ENCODE assay signal across 12 mouse cellular contexts in genomic region chr1:182287781-182288180, GRCm38 (mm10). TPM values are rescaled to one million over a fixed set of nuclear protein-coding genes. Genes with fewer than 3 reads are reported as not detected.
DNase-seq lines count a peak whose midpoint lies in the region; ATAC-seq and TF ChIP-seq lines count a peak whose summit lies in the region.
"Had no signal": no experiment of that assay in that cellular context is flagged by ENCODE, and none has a peak within 500 bp of the region (broad histone marks: within the 10 kb centered on the region; RNA-seq: fewer than 3 reads in every experiment).

No protein-coding gene starts in this region.

- no peak overlapping the region for H3K4me3 ChIP-seq in intestine, postnatal 0 days (ENCODE audit: low read depth, low read length)
- H3K4me3 ChIP-seq in intestine, embryonic 16.5 days (ENCODE audit: low read length) = no peak overlapping the region
- no peak overlapping the region for H3K4me3 ChIP-seq in lung, embryonic 16.5 days (ENCODE audit: low read length)
- H3K4me3 ChIP-seq: limb, embryonic 13.5 days; midbrain, embryonic 13.5 days had no signal

- H3K9ac ChIP-seq in intestine, postnatal 0 days (ENCODE audit: low read depth, low read length) = no peak overlapping the region
- no peak overlapping the region for H3K9ac ChIP-seq in intestine, embryonic 16.5 days (ENCODE audit: low read depth, low read length)
- 0 out of 2 replicates have a peak overlapping the region, but pooled peaks have one; percentile 27 for H3K9ac ChIP-seq in lung, embryonic 16.5 days (ENCODE audit: low read length)
- H3K9ac ChIP-seq: forebrain, postnatal 0 days; limb, embryonic 13.5 days; midbrain, embryonic 13.5 days had no signal

- TF ChIP-seq CTCF in intestine, postnatal 0 days (IDR thresholded peaks at IDR 0.05; ENCODE audit: low read depth) = peak; percentile 53

- H3K4me1 ChIP-seq in intestine, postnatal 0 days (replicated peaks; ENCODE audit: control insufficient read depth, insufficient read depth, low read length) = no peaks in the 10 kb centered on the region
- H3K4me1 ChIP-seq in intestine, embryonic 16.5 days (ENCODE audit: control insufficient read depth, insufficient read depth, low read length) = peaks cover 4% of the 10 kb centered on the region
- H3K4me1 ChIP-seq in lung, embryonic 16.5 days (replicated peaks; ENCODE audit: control insufficient read depth, insufficient read depth, low read length) = peaks cover 4% of the 10 kb centered on the region

- H3K27ac ChIP-seq in intestine, postnatal 0 days (ENCODE audit: low read depth, low read length) = no peak overlapping the region
- no peak overlapping the region for H3K27ac ChIP-seq in intestine, embryonic 16.5 days (ENCODE audit: low read length)
- H3K27ac ChIP-seq in lung, embryonic 16.5 days (ENCODE audit: low read length) = no peak overlapping the region
- H3K27ac ChIP-seq: limb, embryonic 13.5 days; midbrain, embryonic 13.5 days had no signal

- H3K9me3 ChIP-seq in intestine, postnatal 0 days (ENCODE audit: control insufficient read depth) = no peaks in the 10 kb centered on the region
- no peaks in the 10 kb centered on the region for H3K9me3 ChIP-seq in intestine, embryonic 16.5 days (ENCODE audit: control insufficient read depth, low read length)
- H3K9me3 ChIP-seq in lung, embryonic 16.5 days (ENCODE audit: control insufficient read depth, low read length) = no peaks in the 10 kb centered on the region
- H3K9me3 ChIP-seq: limb, embryonic 13.5 days; midbrain, embryonic 13.5 days had no signal

- DNase-seq in adrenal gland, adult 2 months = peak; percentile 35
- no peak for DNase-seq in adrenal gland, postnatal 4 days (ENCODE audit: low spot score in 2 of 2)
- DNase-seq in lung, postnatal 36 days = no peak
- no peak for DNase-seq in B cell, adult 2 months
- DNase-seq: forebrain, postnatal 0 days; thymus, adult 18-20 months had no signal

- 76% methylated on average over 7 of the region's 7 CpGs for WGBS in intestine, postnatal 0 days
- 74% methylated on average over 7 of the region's 7 CpGs for WGBS in intestine, embryonic 16.5 days
- WGBS in lung, embryonic 16.5 days = 56% methylated on average over 7 of the region's 7 CpGs

- ATAC-seq in intestine, postnatal 0 days = no peak
- no peak for ATAC-seq in intestine, embryonic 16.5 days
- peak; percentile 66; the same call in 1 of the 2 replicates for ATAC-seq in lung, embryonic 16.5 days (ENCODE audit: low read depth)
- ATAC-seq in neutrophil, adult 5-6 weeks (ENCODE audit: extremely low read depth, insufficient number of reproducible peaks, low FRiP score, poor library complexity, severe bottlenecking) = peak; percentile 54
- ATAC-seq: forebrain, postnatal 0 days; midbrain, embryonic 13.5 days had no signal

- no peaks in the 10 kb centered on the region for H3K27me3 ChIP-seq in intestine, postnatal 0 days (replicated peaks; ENCODE audit: control insufficient read depth, insufficient read depth, low read length)
- H3K27me3 ChIP-seq in intestine, embryonic 16.5 days (replicated peaks; ENCODE audit: control insufficient read depth, insufficient read depth, low read length) = no peaks in the 10 kb centered on the region
- H3K27me3 ChIP-seq in lung, embryonic 16.5 days (ENCODE audit: control insufficient read depth, insufficient read depth, low read depth, low read length) = no peaks in the 10 kb centered on the region
- H3K27me3 ChIP-seq: limb, embryonic 13.5 days had no signal

- no peak overlapping the region for H3K4me2 ChIP-seq in intestine, postnatal 0 days (replicated peaks; ENCODE audit: low read depth)
- H3K4me2 ChIP-seq in intestine, embryonic 16.5 days (ENCODE audit: low read depth, low read length) = no peak overlapping the region
- no peak overlapping the region for H3K4me2 ChIP-seq in lung, embryonic 16.5 days (ENCODE audit: low read depth, low read length)
- H3K4me2 ChIP-seq: limb, embryonic 13.5 days; midbrain, embryonic 13.5 days had no signal

- no peaks in the 10 kb centered on the region for H3K36me3 ChIP-seq in intestine, postnatal 0 days (ENCODE audit: control insufficient read depth, insufficient read depth)
- no peaks in the 10 kb centered on the region for H3K36me3 ChIP-seq in intestine, embryonic 16.5 days (ENCODE audit: control insufficient read depth, insufficient read depth, low read length)
- no peaks in the 10 kb centered on the region for H3K36me3 ChIP-seq in lung, embryonic 16.5 days (ENCODE audit: control insufficient read depth, insufficient read depth, low read length)
- H3K36me3 ChIP-seq: limb, embryonic 13.5 days; midbrain, embryonic 13.5 days had no signal

RNA-seq across cellular contexts. Expression of gene Degs1, which starts 5.2 kb away (rescaled TPM):
- total RNA-seq in adrenal gland, adult 2 months (2021) = 100 to 1,000 TPM in 1 of 2 experiments, 10 to 100 TPM in 1; 88.3 to 109 TPM
- polyA plus RNA-seq in adrenal gland, adult 2 months (2012; rRNA removed) = 41.6 and 50.5 TPM in 2 replicates
- 10 to 100 TPM; 88.7 to 90.2 TPM for total RNA-seq in adrenal gland, postnatal 4 days (2021)
- polyA plus RNA-seq in intestine, postnatal 0 days (2015; fragmentation: Nextera tagmentation; extraction: Ambion mirVana) = 96.7 and 98.2 TPM in 2 replicates
- polyA plus RNA-seq in intestine, embryonic 16.5 days (2015; fragmentation: Nextera tagmentation; extraction: Ambion mirVana) = 126 and 129 TPM in 2 replicates
- 137 and 140 TPM in 2 replicates for polyA plus RNA-seq in lung, embryonic 16.5 days (2015; fragmentation: Nextera tagmentation; extraction: Ambion mirVana)
- total RNA-seq in neutrophil, adult 5-6 weeks (2017) = 54.7 and 55.2 TPM in 2 replicates

RNA-seq across cellular contexts. Expression of gene Fbxo28, which starts 53.6 kb away (rescaled TPM):
- 10 to 100 TPM; 32.3 to 51.9 TPM for total RNA-seq in adrenal gland, adult 2 months (2021)
- polyA plus RNA-seq in adrenal gland, adult 2 months (2012; rRNA removed) = 5.4 and 11.3 TPM in 2 replicates
- total RNA-seq in adrenal gland, postnatal 4 days (2021) = 10 to 100 TPM; 32.9 to 35.1 TPM
- 9.7 and 10.6 TPM in 2 replicates for polyA plus RNA-seq in intestine, postnatal 0 days (2015; fragmentation: Nextera tagmentation; extraction: Ambion mirVana)
- polyA plus RNA-seq in intestine, embryonic 16.5 days (2015; fragmentation: Nextera tagmentation; extraction: Ambion mirVana) = 11.5 and 12.1 TPM in 2 replicates
- polyA plus RNA-seq in lung, embryonic 16.5 days (2015; fragmentation: Nextera tagmentation; extraction: Ambion mirVana) = 19.9 and 21.7 TPM in 2 replicates
- total RNA-seq in neutrophil, adult 5-6 weeks (2017) = 16.8 and 20.8 TPM in 2 replicates

Comparison
In these comparisons a context has a peak if more than half of its experiments do, and no peak if none do; other contexts are left out.
1. ATAC-seq: peak in lung, embryonic 16.5 days (single experiment) and neutrophil, adult 5-6 weeks (single experiment); none in intestine, postnatal 0 days (single experiment) and intestine, embryonic 16.5 days (single experiment).